9 mouse cellular contexts compared by ENCODE assay signal in genomic region chr14:25312135-25312534, GRCm38 (mm10).
DNase-seq lines count a peak whose midpoint lies in the region; ATAC-seq lines count a peak whose summit lies in the region.
"Had no signal": no experiment of that assay in that cellular context is flagged by ENCODE, and none has a peak within 500 bp of the region (broad histone marks: within the 10 kb centered on the region; RNA-seq: fewer than 3 reads in every experiment).

No protein-coding gene starts in this region.

- ATAC-seq in hindbrain, embryonic 14.5 days (ENCODE audit: low FRiP score) = no peak
- no peak; the same call in 1 of the 2 replicates for ATAC-seq in forebrain, embryonic 14.5 days

- H3K36me3 ChIP-seq in hindbrain, embryonic 10.5 days = no peaks in the 10 kb centered on the region
- H3K36me3 ChIP-seq in hindbrain, embryonic 14.5 days (replicated peaks; ENCODE audit: control insufficient read depth, insufficient read depth) = no peaks in the 10 kb centered on the region
- H3K36me3 ChIP-seq in forebrain, embryonic 14.5 days (ENCODE audit: control insufficient read depth, insufficient read depth, low read length) = no peaks in the 10 kb centered on the region

- no peak overlapping the region for H3K9ac ChIP-seq in hindbrain, embryonic 14.5 days
- H3K9ac ChIP-seq in forebrain, embryonic 14.5 days (ENCODE audit: low read length) = no peak overlapping the region
- H3K9ac ChIP-seq: liver, embryonic 14.5 days had no signal

- peaks cover 58% of the 10 kb centered on the region for H3K4me1 ChIP-seq in hindbrain, embryonic 10.5 days (replicated peaks)
- peaks cover 10% of the 10 kb centered on the region for H3K4me1 ChIP-seq in hindbrain, embryonic 14.5 days (replicated peaks; ENCODE audit: control insufficient read depth, insufficient read depth, low read length)
- H3K4me1 ChIP-seq in forebrain, embryonic 14.5 days (ENCODE audit: control insufficient read depth, insufficient read depth, low read length) = peaks cover 25% of the 10 kb centered on the region

- no peak overlapping the region for H3K4me3 ChIP-seq in hindbrain, embryonic 10.5 days
- H3K4me3 ChIP-seq in hindbrain, embryonic 14.5 days (replicated peaks; ENCODE audit: low read length) = no peak overlapping the region
- H3K4me3 ChIP-seq in forebrain, embryonic 14.5 days (ENCODE audit: low read depth, low read length) = no peak overlapping the region

- peaks cover 61% of the 10 kb centered on the region for H3K27me3 ChIP-seq in hindbrain, embryonic 10.5 days (ENCODE audit: insufficient read depth, poor library complexity, severe bottlenecking)
- H3K27me3 ChIP-seq in hindbrain, embryonic 14.5 days (ENCODE audit: control insufficient read depth, insufficient read depth, low read length) = no peaks in the 10 kb centered on the region
- peaks cover 3% of the 10 kb centered on the region; the same call in 1 of the 2 replicates for H3K27me3 ChIP-seq in forebrain, embryonic 14.5 days (replicated peaks; ENCODE audit: control insufficient read depth, insufficient read depth, low read length)

- no peaks in the 10 kb centered on the region for H3K9me3 ChIP-seq in hindbrain, embryonic 10.5 days
- no peaks in the 10 kb centered on the region for H3K9me3 ChIP-seq in hindbrain, embryonic 14.5 days (ENCODE audit: control insufficient read depth, low read length)
- H3K9me3 ChIP-seq in forebrain, embryonic 14.5 days (replicated peaks; ENCODE audit: control insufficient read depth, low read length) = no peaks in the 10 kb centered on the region

- DNase-seq in hindbrain, embryonic 10.5 days (ENCODE audit: low spot score) = no peak
- no peak for DNase-seq in hindbrain, embryonic 14.5 days (ENCODE audit: low spot score)
- DNase-seq in NIH3T3 (ENCODE audit: low read depth) = peak; percentile 20
- DNase-seq in forebrain, embryonic 14.5 days (ENCODE audit: low spot score) = peak; percentile 65
- DNase-seq in kidney, postnatal 14 days = peak; percentile 80
- no peak for DNase-seq in frontal cortex, postnatal 10 days (ENCODE audit: low spot score in 2 of 2)
- DNase-seq in retina, postnatal 1 day = no peak
- DNase-seq: embryo, embryonic 11 days had no signal

- peak overlapping the region; percentile 30 for H3K27ac ChIP-seq in hindbrain, embryonic 10.5 days
- no peak overlapping the region for H3K27ac ChIP-seq in hindbrain, embryonic 14.5 days
- H3K27ac ChIP-seq in forebrain, embryonic 14.5 days (ENCODE audit: low read depth, low read length) = peak overlapping the region; percentile 66
- H3K27ac ChIP-seq: liver, embryonic 14.5 days had no signal

- H3K4me2 ChIP-seq in hindbrain, embryonic 14.5 days (replicated peaks) = no peak overlapping the region
- H3K4me2 ChIP-seq in forebrain, embryonic 14.5 days (ENCODE audit: low read length) = no peak overlapping the region

- WGBS in hindbrain, embryonic 10.5 days = 30% methylated on average over 7 of the region's 7 CpGs
- 13% methylated on average over 7 of the region's 7 CpGs for WGBS in hindbrain, embryonic 14.5 days
- 4% methylated on average over 7 of the region's 7 CpGs for WGBS in forebrain, embryonic 14.5 days

Comparison
In these comparisons a context has a peak if more than half of its experiments do, and no peak if none do; other contexts are left out.
1. DNase-seq: peak in NIH3T3 (single experiment), forebrain, embryonic 14.5 days (single experiment) and kidney, postnatal 14 days (single experiment); none in hindbrain, embryonic 10.5 days (single experiment), hindbrain, embryonic 14.5 days (single experiment), frontal cortex, postnatal 10 days (0 of 2) and retina, postnatal 1 day (single experiment).